Mouse (Mus musculus) 3134 (cell line): ENCODE results near the gene Tha1.
A peak's percentile ranks its signal among the peaks of the same experiment; 100 is the strongest.

ENCODE experiments used
- DNase-seq: peaks from one replicate; pipeline ENCODE4 v3.0.0-alpha.2; 2011; ENCODE audit warnings: low spot score; ENCODE audit not compliant: insufficient read length; ENCODE audit errors: extremely low read depth

Tha1 gene

GRCm38 (mm10) chr11:117882208-117882607 is 8.9 kb upstream of the Tha1 start:
- DNase-seq, result no peak

GRCm38 (mm10) chr11:117881787-117882186 is 8.5 kb upstream of the Tha1 start:
- no peak for DNase-seq

- no peak for DNase-seq
Observed at GRCm38 (mm10) chr11:117880977-117881358, 7.7 kb upstream of the Tha1 start.

- DNase-seq, result no peak
Observed at GRCm38 (mm10) chr11:117880336-117880976, 7.2 kb upstream of the Tha1 start.

- DNase-seq, result peak; percentile 53
Observed at GRCm38 (mm10) chr11:117879676-117880075, 6.4 kb upstream of the Tha1 start.

- DNase-seq, result no peak
Observed at GRCm38 (mm10) chr11:117878892-117879291, 5.6 kb upstream of the Tha1 start.

GRCm38 (mm10) chr11:117877917-117878745 is 4.8 kb upstream of the Tha1 start:
- DNase-seq, result no peak

- DNase-seq, result no peak
Observed at GRCm38 (mm10) chr11:117875681-117876080, 2.4 kb upstream of the Tha1 start.

- DNase-seq, result no peak
Observed at GRCm38 (mm10) chr11:117874419-117874818, 1.1 kb upstream of the Tha1 start.

GRCm38 (mm10) chr11:117871911-117872584 is 1.2 kb downstream of the Tha1 start:
- no peak for DNase-seq

- DNase-seq, result no peak
Observed at GRCm38 (mm10) chr11:117871376-117871775, 1.9 kb downstream of the Tha1 start.

- DNase-seq, result peak; percentile 41
Observed at GRCm38 (mm10) chr11:117870688-117871365, 2.5 kb downstream of the Tha1 start.

- DNase-seq, result no peak
Observed at GRCm38 (mm10) chr11:117865988-117866387, 7.3 kb downstream of the Tha1 start.

GRCm38 (mm10) chr11:117864805-117865204 is 8.5 kb downstream of the Tha1 start:
- DNase-seq, result no peak

- no peak for DNase-seq
Observed at GRCm38 (mm10) chr11:117863174-117863856, 10.0 kb downstream of the Tha1 start.

GRCm38 (mm10) chr11:117860601-117861000 is 12.7 kb downstream of the Tha1 start, which contains the start of gene Tmem235:
Tmem235 (plus strand) TSS chr11:117860752.
- DNase-seq, result no peak

- no peak for DNase-seq
Observed at GRCm38 (mm10) chr11:117858392-117858791, 14.9 kb downstream of the Tha1 start.

GRCm38 (mm10) chr11:117857462-117857861 is 15.8 kb downstream of the Tha1 start:
- no peak for DNase-seq

GRCm38 (mm10) chr11:117855975-117856374 is 17.3 kb downstream of the Tha1 start:
- no peak for DNase-seq

GRCm38 (mm10) chr11:117855360-117855759 is 17.9 kb downstream of the Tha1 start:
- no peak for DNase-seq
